Mouse (Mus musculus) B cell, adult 2 months (primary cell): Measurements from ENCODE around the gene Cfap54.

Experiments
- DNase-seq, 2 experiments: peaks; one replicate each; pipeline ENCODE4 v3.0.0; 2022

Gene Cfap54

GRCm38 (mm10) chr10:92933616-92934015 lies 147.8 kb downstream of the Cfap54 start:
- DNase-seq = no peak

- DNase-seq = no peak
Observed at GRCm38 (mm10) chr10:92932464-92932863, 149.0 kb downstream of the Cfap54 start.

GRCm38 (mm10) chr10:92930036-92930435 lies 151.4 kb downstream of the Cfap54 start:
- DNase-seq = no peak

GRCm38 (mm10) chr10:92928256-92928655 lies 153.2 kb downstream of the Cfap54 start:
- DNase-seq = no peak

GRCm38 (mm10) chr10:92918551-92918950 lies 162.9 kb downstream of the Cfap54 start:
- DNase-seq = no peak

GRCm38 (mm10) chr10:92907246-92907645 lies 174.2 kb downstream of the Cfap54 start:
- no peak for DNase-seq

GRCm38 (mm10) chr10:92888466-92888865 lies 193.0 kb downstream of the Cfap54 start:
- no peak for DNase-seq

- DNase-seq = no peak
Observed at GRCm38 (mm10) chr10:92878000-92878399, 203.4 kb downstream of the Cfap54 start.

- DNase-seq = no peak
Observed at GRCm38 (mm10) chr10:92840980-92841379, 240.4 kb downstream of the Cfap54 start.

GRCm38 (mm10) chr10:92837572-92837971 lies 243.8 kb downstream of the Cfap54 start:
- no peak for DNase-seq

GRCm38 (mm10) chr10:92837045-92837444 lies 244.4 kb downstream of the Cfap54 start:
- no peak for DNase-seq

- DNase-seq = no peak
Observed at GRCm38 (mm10) chr10:92821499-92821898, 259.9 kb downstream of the Cfap54 start.

- DNase-seq = no peak
Observed at GRCm38 (mm10) chr10:92818190-92818589, 263.2 kb downstream of the Cfap54 start.

- DNase-seq = no peak
Observed at GRCm38 (mm10) chr10:92816903-92817302, 264.5 kb downstream of the Cfap54 start.

- no peak for DNase-seq
Observed at GRCm38 (mm10) chr10:92810894-92811293, 270.5 kb downstream of the Cfap54 start.

GRCm38 (mm10) chr10:92791908-92792307 lies 289.5 kb downstream of the Cfap54 start:
- DNase-seq = no peak

GRCm38 (mm10) chr10:92791531-92791900 lies 289.9 kb downstream of the Cfap54 start:
- no peak for DNase-seq

- DNase-seq = no peak
Observed at GRCm38 (mm10) chr10:92790893-92791530, 290.4 kb downstream of the Cfap54 start.

- DNase-seq = no peak
Observed at GRCm38 (mm10) chr10:92790247-92790646, 291.2 kb downstream of the Cfap54 start.

- no peak for DNase-seq
Observed at GRCm38 (mm10) chr10:92788410-92789096, 292.9 kb downstream of the Cfap54 start.

- no peak for DNase-seq
Observed at GRCm38 (mm10) chr10:92782691-92783090, 298.7 kb downstream of the Cfap54 start.

- DNase-seq = no peak
Observed at GRCm38 (mm10) chr10:92754359-92754758, 327.1 kb downstream of the Cfap54 start.

- DNase-seq = no peak
Observed at GRCm38 (mm10) chr10:92730339-92730738, 351.1 kb downstream of the Cfap54 start.

GRCm38 (mm10) chr10:92728723-92729122 lies 352.7 kb downstream of the Cfap54 start:
- DNase-seq = no peak
